Mouse (Mus musculus) stomach, embryonic 16.5 days (tissue): Measurements from ENCODE around the gene Rnaseh2c. TPM values are rescaled to one million over a fixed set of nuclear protein-coding genes. Genes with fewer than 3 reads are reported as not detected.

ENCODE experiments used
- ATAC-seq: fragments of 200-750 bp; cut with Nextera tagmentation; 2 replicates; pipeline ENCODE4 v1.8.0; 2017; ENCODE audit warnings: moderate number of reproducible peaks, moderate TSS enrichment; ENCODE audit not compliant: insufficient read depth, low FRiP score
- H3K27ac ChIP-seq: fragments of 300-500 bp; sonication (generic); 2 replicates; pipeline ENCODE4 v1.5.1; 2014; ENCODE audit warnings: low read length
- H3K27me3 ChIP-seq: fragments of 300-500 bp; sonication (generic); 2 replicates; pipeline ENCODE4 v1.6.1; 2014; ENCODE audit warnings: low read length, control low read depth, mixed read lengths; ENCODE audit not compliant: control insufficient read depth, insufficient read depth
- H3K36me3 ChIP-seq: fragments of 300-500 bp; sonication (generic); 2 replicates; pipeline ENCODE4 v1.6.1; 2014; ENCODE audit warnings: low read length; ENCODE audit not compliant: control insufficient read depth, insufficient read depth
- H3K4me1 ChIP-seq: fragments of 300-500 bp; sonication (generic); 2 replicates; pipeline ENCODE4 v1.6.1; 2014; ENCODE audit warnings: low read length, control low read depth, mixed read lengths; ENCODE audit not compliant: control insufficient read depth, insufficient read depth
- H3K4me2 ChIP-seq: fragments of 300-500 bp; sonication (generic); 2 replicates; pipeline ENCODE4 v1.6.1; 2014; ENCODE audit warnings: low read depth, low read length, mixed read lengths
- H3K4me3 ChIP-seq: fragments of 300-500 bp; sonication (generic); replicated peaks from 2 replicates; pipeline ENCODE4 v1.5.1; 2014; ENCODE audit warnings: mild to moderate bottlenecking, low read length
- H3K9ac ChIP-seq: fragments of 300-500 bp; sonication (generic); 2 replicates; pipeline ENCODE4 v1.6.1; 2014; ENCODE audit warnings: low read length
- H3K9me3 ChIP-seq: fragments of 300-500 bp; sonication (generic); replicated peaks from 2 replicates; pipeline ENCODE4 v1.6.1; 2016; ENCODE audit warnings: low read length, control low read depth; ENCODE audit not compliant: control insufficient read depth
- WGBS: fragments of 180-500 bp; shearing (Covaris S2); extraction: QIAGEN DNeasy Blood & Tissue Kit; methylation state at CpG from one replicate; pipeline ENCODE4 v1.1.7; 2014; 5-methylcytosine and 5-hydroxymethylcytosine counted together
- polyA plus RNA-seq: library from polyadenylated mRNA; unstranded; fragments of >200 nt; fragmentation: Nextera tagmentation; extraction: Ambion mirVana; gene quantifications from 2 replicates; pipeline ENCODE4 v1.2.1, GENCODE M21; 2015

The Rnaseh2c gene
- polyA plus RNA-seq, 1 experiment from 2014 or later, result 125 TPM

- WGBS, result 64% methylated on average over 4 of the region's 4 CpGs
- ATAC-seq, result no peak
- no peaks in the 10 kb centered on the region for H3K9me3 ChIP-seq
These were observed 2.4 kb upstream of the Rnaseh2c start for GRCm38 (mm10) chr19:5599224-5599623.

GRCm38 (mm10) chr19:5603664-5604063 lies 2.0 kb downstream of the Rnaseh2c start:
- 84% methylated on average over 7 of the region's 7 CpGs for WGBS
- H3K4me3 ChIP-seq, result no peak overlapping the region
- H3K4me2 ChIP-seq, result no peak overlapping the region
- no peaks in the 10 kb centered on the region for H3K9me3 ChIP-seq
- ATAC-seq, result no peak
- H3K9ac ChIP-seq, result no peak overlapping the region
- H3K36me3 ChIP-seq, result peaks cover 28% of the 10 kb centered on the region
- H3K27ac ChIP-seq, result no peak overlapping the region
- H3K4me1 ChIP-seq, result peaks cover 15% of the 10 kb centered on the region
- no peaks in the 10 kb centered on the region for H3K27me3 ChIP-seq

More at GRCm38 (mm10) chr19:5599224-5599623, 2.4 kb upstream of the Rnaseh2c start:
- peaks cover 10% of the 10 kb centered on the region for H3K4me1 ChIP-seq
- H3K36me3 ChIP-seq, result peaks cover 10% of the 10 kb centered on the region; the same call in 1 of the 2 replicates
- H3K4me2 ChIP-seq, result no peak overlapping the region
- H3K27me3 ChIP-seq, result no peaks in the 10 kb centered on the region
- no peak overlapping the region for H3K9ac ChIP-seq
- H3K27ac ChIP-seq, result no peak overlapping the region
- no peak overlapping the region for H3K4me3 ChIP-seq

GRCm38 (mm10) chr19:5605126-5605525 lies 3.5 kb downstream of the Rnaseh2c start:
- Histone ChIP-seq H3K9ac (no peak overlapping the region), H3K27ac (no peak overlapping the region), H3K4me2 (no peak overlapping the region), H3K4me1 (peaks cover 22% of the 10 kb centered on the region), H3K9me3 (no peaks in the 10 kb centered on the region), H3K4me3 (no peak overlapping the region), H3K27me3 (no peaks in the 10 kb centered on the region), H3K36me3 (peaks cover 28% of the 10 kb centered on the region)
- 88% methylated on average over 7 of the region's 7 CpGs for WGBS
- no peak for ATAC-seq

GRCm38 (mm10) chr19:5606196-5606595 lies 4.5 kb downstream of the Rnaseh2c start:
- H3K9me3 ChIP-seq, result no peaks in the 10 kb centered on the region
- no peak overlapping the region for H3K4me3 ChIP-seq
- peaks cover 28% of the 10 kb centered on the region for H3K36me3 ChIP-seq
- peaks cover 26% of the 10 kb centered on the region for H3K4me1 ChIP-seq
- no peak overlapping the region for H3K27ac ChIP-seq
- no peak for ATAC-seq
- H3K9ac ChIP-seq, result no peak overlapping the region
- WGBS, result 82% methylated on average over 8 of the region's 8 CpGs
- H3K27me3 ChIP-seq, result no peaks in the 10 kb centered on the region
- no peak overlapping the region for H3K4me2 ChIP-seq

- H3K27me3 ChIP-seq, result no peaks in the 10 kb centered on the region
- H3K4me3 ChIP-seq, result no peak overlapping the region
- no peak overlapping the region for H3K4me2 ChIP-seq
- no peaks in the 10 kb centered on the region for H3K9me3 ChIP-seq
- no peak for ATAC-seq
- 92% methylated on average over 26 of the region's 26 CpGs for WGBS
- no peak overlapping the region for H3K27ac ChIP-seq
- H3K4me1 ChIP-seq, result peaks cover 20% of the 10 kb centered on the region
- peaks cover 28% of the 10 kb centered on the region for H3K36me3 ChIP-seq
- H3K9ac ChIP-seq, result no peak overlapping the region
These were observed 6.2 kb downstream of the Rnaseh2c start for GRCm38 (mm10) chr19:5607705-5608410.

GRCm38 (mm10) chr19:5608707-5609106 lies 7.0 kb downstream of the Rnaseh2c start:
- Histone ChIP-seq H3K27ac (peak overlapping the region; percentile 98; the same call in 1 of the 2 replicates), H3K4me1 (peaks cover 16% of the 10 kb centered on the region), H3K9me3 (no peaks in the 10 kb centered on the region), H3K4me2 (peak overlapping the region; percentile 83), H3K4me3 (peak overlapping the region; percentile 79), H3K36me3 (peaks cover 23% of the 10 kb centered on the region), H3K27me3 (no peaks in the 10 kb centered on the region; the same call in 1 of the 2 replicates), H3K9ac (peak overlapping the region; percentile 90)
- 91% methylated on average over 13 of the region's 13 CpGs for WGBS
- ATAC-seq, result no peak

GRCm38 (mm10) chr19:5609171-5609546 lies 7.5 kb downstream of the Rnaseh2c start:
- peak overlapping the region; percentile 98 for H3K27ac ChIP-seq
- peaks cover 16% of the 10 kb centered on the region for H3K4me1 ChIP-seq
- no peak for ATAC-seq
- peak overlapping the region; percentile 83 for H3K4me2 ChIP-seq
- peak overlapping the region; percentile 79 for H3K4me3 ChIP-seq
- no peaks in the 10 kb centered on the region for H3K9me3 ChIP-seq
- peak overlapping the region; percentile 90 for H3K9ac ChIP-seq
- H3K27me3 ChIP-seq, result no peaks in the 10 kb centered on the region; the same call in 1 of the 2 replicates
- H3K36me3 ChIP-seq, result peaks cover 19% of the 10 kb centered on the region
- 43% methylated on average over 10 of the region's 10 CpGs for WGBS

GRCm38 (mm10) chr19:5609547-5610404 lies 8.1 kb downstream of the Rnaseh2c start, which contains the start of gene Kat5:
TSS of gene Kat5 (minus strand) at chr19:5610237.
- peak within 1 kb of the TSS; percentile 79 for H3K4me3 ChIP-seq
- ATAC-seq, result peak; percentile 94
- peak within 1 kb of the TSS; percentile 83 for H3K4me2 ChIP-seq
- no peaks in the 10 kb centered on the region; the same call in 1 of the 2 replicates for H3K27me3 ChIP-seq
- H3K9me3 ChIP-seq, result no peaks in the 10 kb centered on the region
- peaks cover 16% of the 10 kb centered on the region for H3K4me1 ChIP-seq
- H3K9ac ChIP-seq, result peak within 1 kb of the TSS; percentile 90
- peaks cover 17% of the 10 kb centered on the region for H3K36me3 ChIP-seq
- H3K27ac ChIP-seq, result peak within 1 kb of the TSS; percentile 98
- under 1% methylated on average over 53 of the region's 55 CpGs for WGBS

GRCm38 (mm10) chr19:5611973-5612372 lies 10.3 kb downstream of the Rnaseh2c start:
- Histone ChIP-seq H3K4me2 (no peak overlapping the region), H3K27ac (no peak overlapping the region), H3K4me1 (peaks cover 16% of the 10 kb centered on the region), H3K4me3 (no peak overlapping the region), H3K9me3 (no peaks in the 10 kb centered on the region), H3K9ac (no peak overlapping the region), H3K27me3 (no peaks in the 10 kb centered on the region; the same call in 1 of the 2 replicates), H3K36me3 (0 out of 2 replicates have a peak, but pooled peaks cover 8% of the 10 kb centered on the region)
- WGBS, result 74% methylated on average over 1 of the region's 1 CpGs
- no peak for ATAC-seq
